Mouse (Mus musculus): Measurements from ENCODE around the gene Olfr544.

The Olfr544 gene

DNA sequence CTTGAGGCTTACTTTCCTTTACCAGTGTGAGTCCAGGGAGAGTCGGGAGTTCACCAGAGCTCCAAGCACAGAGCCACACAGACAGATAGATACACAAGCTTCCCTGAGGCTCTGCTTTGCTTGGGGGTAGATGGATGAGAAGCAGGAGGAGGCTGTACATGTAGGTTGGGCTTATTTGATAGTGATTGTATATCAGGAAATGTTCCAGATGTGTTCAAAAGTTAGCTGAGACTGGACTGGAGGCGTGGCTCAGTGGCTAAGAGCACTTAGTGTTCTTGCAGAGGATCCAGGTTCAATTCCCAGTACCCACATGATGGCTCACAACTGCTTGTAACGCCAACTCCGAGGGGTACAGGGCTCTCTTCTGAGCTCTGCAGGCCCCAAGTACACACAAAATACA is 9.7 kb downstream of the Olfr544 start:
- DNase-seq (ENCODE audit: low read depth, low spot score) = no peak

DNA sequence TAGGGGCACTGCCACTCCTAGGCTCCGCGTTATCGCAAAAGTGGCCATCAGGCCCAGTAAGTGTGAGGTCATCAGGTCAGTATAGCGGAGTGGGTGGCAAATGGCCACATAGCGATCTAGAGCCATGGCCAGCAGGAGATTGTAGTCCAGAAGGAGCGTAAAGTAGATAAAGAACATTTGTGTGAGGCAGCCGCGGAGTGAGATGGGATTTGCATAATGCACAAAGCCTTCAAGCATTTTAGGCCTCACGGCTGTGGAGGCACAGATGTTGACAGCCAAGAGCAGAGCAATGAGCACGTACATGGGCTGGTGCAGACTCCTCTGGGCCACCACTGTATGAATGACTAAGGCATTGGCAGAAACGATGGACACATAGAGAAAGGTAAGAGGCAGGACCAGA is 10.7 kb downstream of the Olfr544 start:
- no peak for DNase-seq (ENCODE audit: low read depth, low spot score)

DNA sequence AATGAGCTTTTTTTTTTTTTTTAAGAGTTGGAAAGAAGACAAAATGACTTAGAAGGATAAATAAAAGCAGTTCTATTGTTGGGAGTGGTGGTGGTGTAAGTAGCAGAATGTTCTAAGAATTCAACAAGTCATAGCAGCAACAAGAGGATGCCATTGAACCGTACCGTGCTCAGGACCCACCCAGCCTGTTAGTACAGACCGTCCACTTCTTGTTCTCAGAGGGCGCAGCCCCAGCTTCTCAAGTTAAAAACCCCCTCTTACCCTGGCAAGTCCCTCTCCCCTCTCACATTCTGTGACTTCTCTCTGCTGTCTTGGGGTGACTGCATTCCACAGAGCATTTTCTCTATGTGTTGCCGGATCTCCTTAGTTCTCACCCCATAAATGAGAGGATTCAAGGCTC is 11.5 kb downstream of the Olfr544 start:
- no peak for DNase-seq (ENCODE audit: low read depth, low spot score)

DNA sequence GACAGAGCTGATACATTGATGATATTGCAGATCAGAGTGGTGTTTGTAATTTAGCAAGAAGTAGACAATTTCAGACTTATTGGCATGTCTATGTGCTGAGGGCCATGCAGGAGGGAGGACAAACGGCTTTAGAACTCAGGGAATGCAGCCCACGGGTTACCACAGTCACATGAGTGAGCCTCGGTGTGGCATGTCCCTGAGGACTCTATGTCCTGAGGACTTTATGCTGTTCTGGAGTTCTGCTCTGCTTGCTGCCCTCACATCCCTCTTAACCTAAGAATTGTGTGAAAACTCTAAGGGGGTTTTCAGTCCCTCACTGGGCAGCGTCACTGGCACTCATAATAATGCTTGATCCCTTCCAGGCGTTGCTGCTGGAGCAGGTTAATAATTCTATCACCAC is 15.4 kb downstream of the Olfr544 start:
- DNase-seq (ENCODE audit: low read depth, low spot score) = no peak

DNA sequence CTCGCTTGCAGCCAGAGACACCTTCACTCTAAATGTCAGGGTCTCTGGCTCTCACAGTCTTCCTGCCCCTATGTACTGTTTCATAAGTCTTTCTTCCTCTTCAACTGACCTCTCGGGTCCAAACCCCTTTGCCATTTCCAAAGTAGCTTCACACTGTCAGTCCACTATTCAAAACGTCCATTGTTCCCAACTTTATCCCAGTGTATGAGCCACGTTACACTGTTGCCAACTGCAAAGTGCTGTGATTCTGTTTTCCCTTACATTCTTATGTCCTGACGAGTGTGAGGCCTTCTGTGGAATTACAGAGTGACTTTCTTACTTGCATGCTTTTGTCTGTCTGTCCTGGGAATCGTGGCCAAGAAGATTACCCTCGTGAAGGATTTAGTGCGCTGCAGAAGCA is 20.5 kb downstream of the Olfr544 start:
- DNase-seq (ENCODE audit: low read depth, low spot score) = no peak

GRCm38 (mm10) chr7:102458618-102459380 is 29.3 kb downstream of the Olfr544 start:
- DNase-seq (ENCODE audit: low read depth, low spot score) = no peak

- DNase-seq (ENCODE audit: low read depth, low spot score) = no peak
Observed at GRCm38 (mm10) chr7:102446438-102446837, 41.7 kb downstream of the Olfr544 start.

DNA sequence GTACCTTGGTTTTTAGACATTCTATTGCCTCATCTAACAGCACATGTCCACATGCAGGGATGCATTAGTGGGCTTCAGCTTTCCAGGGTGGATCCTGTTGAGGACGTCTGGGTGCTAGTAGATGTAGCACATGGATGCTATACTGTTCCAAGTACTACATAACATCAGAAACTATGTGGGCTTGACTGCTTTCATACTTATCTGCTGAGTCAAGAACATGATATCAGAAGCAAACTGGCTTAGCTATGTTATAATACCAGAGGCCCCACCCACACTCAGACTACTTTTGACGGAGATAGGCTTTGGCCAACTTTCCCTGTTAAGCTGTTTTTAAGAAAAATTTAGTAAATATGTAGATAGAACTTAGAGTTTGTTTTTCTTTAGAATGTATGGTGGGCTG is 43.8 kb downstream of the Olfr544 start:
- DNase-seq (ENCODE audit: low read depth, low spot score) = no peak

DNA sequence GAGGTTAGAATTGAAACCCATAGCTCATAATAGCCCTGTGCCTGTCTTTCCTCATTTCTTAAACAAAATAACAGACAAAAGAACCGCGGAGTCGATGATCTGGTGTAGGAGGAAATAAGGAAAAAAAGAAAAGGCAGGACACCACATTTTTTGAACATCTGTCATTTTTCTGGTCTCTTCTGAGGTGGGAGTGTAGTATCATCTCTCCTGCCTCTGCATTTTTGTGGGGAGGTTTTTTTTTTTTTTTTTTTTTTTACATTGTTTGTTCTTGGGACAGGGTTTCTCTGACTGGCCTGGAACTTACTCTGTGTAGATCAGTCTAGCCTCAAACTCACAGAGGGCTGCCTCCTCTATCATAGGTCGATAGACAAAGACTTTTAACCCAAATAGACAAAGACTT is 45.7 kb downstream of the Olfr544 start:
- no peak for DNase-seq (ENCODE audit: low read depth, low spot score)

- peak; percentile 99 for DNase-seq (ENCODE audit: low read depth, low spot score)
Observed at GRCm38 (mm10) chr7:102441657-102442391, 46.3 kb downstream of the Olfr544 start, which contains the start of gene Rrm1. Gene Rrm1, plus strand, starts transcription at chr7:102441695.

- DNase-seq (ENCODE audit: low read depth, low spot score) = no peak
Observed at GRCm38 (mm10) chr7:102440822-102441656, 47.1 kb downstream of the Olfr544 start.

- DNase-seq (ENCODE audit: low read depth, low spot score) = no peak
Observed at GRCm38 (mm10) chr7:102434344-102434743, 53.8 kb downstream of the Olfr544 start.

All from brain, adult 2 months (tissue).